Mouse (Mus musculus) neural tube, embryonic 13.5 days (tissue): ENCODE measurements around the gene Tgfb3. TPM values are rescaled to one million over a fixed set of nuclear protein-coding genes. Genes with fewer than 3 reads are reported as not detected.

ENCODE experiments used
- ATAC-seq: fragments of 200-750 bp; cut with Nextera tagmentation; 2 replicates; pipeline ENCODE4 v1.8.0; 2017; ENCODE audit warnings: low read depth, mild to moderate bottlenecking, moderate TSS enrichment, moderate library complexity
- H3K27ac ChIP-seq: fragments of 300-500 bp; sonication (generic); replicated peaks from 2 replicates; pipeline ENCODE4 v1.5.1; 2015; ENCODE audit warnings: moderate library complexity, mild to moderate bottlenecking, inconsistent platforms
- H3K27me3 ChIP-seq: fragments of 300-500 bp; sonication (generic); 2 replicates; pipeline ENCODE4 v1.6.1; 2015; ENCODE audit warnings: mild to moderate bottlenecking, inconsistent platforms
- H3K36me3 ChIP-seq: fragments of 300-500 bp; sonication (generic); 2 replicates; pipeline ENCODE4 v1.6.1; 2015; ENCODE audit warnings: mild to moderate bottlenecking, inconsistent platforms
- H3K4me1 ChIP-seq: fragments of 300-500 bp; sonication (generic); replicated peaks from 2 replicates; pipeline ENCODE4 v1.6.1; 2015; ENCODE audit warnings: inconsistent platforms
- H3K4me2 ChIP-seq: fragments of 300-500 bp; sonication (generic); 2 replicates; pipeline ENCODE4 v1.6.1; 2015; ENCODE audit warnings: inconsistent platforms, mild to moderate bottlenecking, moderate library complexity
- H3K4me3 ChIP-seq: fragments of 300-500 bp; sonication (generic); 2 replicates; pipeline ENCODE4 v1.5.1; 2015; ENCODE audit warnings: mild to moderate bottlenecking, inconsistent platforms
- H3K9ac ChIP-seq: fragments of 300-500 bp; sonication (generic); 2 replicates; pipeline ENCODE4 v1.6.1; 2015; ENCODE audit warnings: moderate library complexity, mild to moderate bottlenecking, inconsistent platforms
- H3K9me3 ChIP-seq: fragments of 300-500 bp; sonication (generic); 2 replicates; pipeline ENCODE4 v1.6.1; 2016; ENCODE audit warnings: inconsistent platforms
- WGBS: fragments of 180-500 bp; shearing (Covaris S2); methylation state at CpG from one replicate; pipeline ENCODE4 v1.1.7; 2015; 5-methylcytosine and 5-hydroxymethylcytosine counted together
- polyA plus RNA-seq: library from polyadenylated mRNA; unstranded; fragments of >200 nt; fragmentation: Nextera tagmentation; extraction: Ambion mirVana; gene quantifications from 2 replicates; pipeline ENCODE4 v1.2.1, GENCODE M21; 2015

Gene Tgfb3
- polyA plus RNA-seq, 1 experiment from 2014 or later: 8.1 TPM

GRCm38 (mm10) chr12:86024426-86024825, 54.4 kb downstream of the Tgfb3 start:
- Histone ChIP-seq H3K9ac (no peak overlapping the region), H3K9me3 (no peaks in the 10 kb centered on the region), H3K27ac (no peak overlapping the region), H3K36me3 (no peaks in the 10 kb centered on the region), H3K4me1 (peaks cover 35% of the 10 kb centered on the region), H3K4me3 (no peak overlapping the region), H3K27me3 (no peaks in the 10 kb centered on the region), H3K4me2 (no peak overlapping the region)
- WGBS: 54% methylated on average over 4 of the region's 4 CpGs
- ATAC-seq: no peak

- Histone ChIP-seq H3K27me3 (no peaks in the 10 kb centered on the region), H3K27ac (no peak overlapping the region), H3K36me3 (no peaks in the 10 kb centered on the region), H3K4me1 (peaks cover 35% of the 10 kb centered on the region), H3K9ac (no peak overlapping the region), H3K4me3 (no peak overlapping the region), H3K4me2 (no peak overlapping the region), H3K9me3 (no peaks in the 10 kb centered on the region)
- ATAC-seq: no peak
- WGBS: 72% methylated on average over 4 of the region's 4 CpGs
These were observed 55.6 kb downstream of the Tgfb3 start for GRCm38 (mm10) chr12:86023081-86023871.

- Histone ChIP-seq H3K4me1 (peaks cover 34% of the 10 kb centered on the region), H3K9ac (no peak overlapping the region), H3K27me3 (no peaks in the 10 kb centered on the region), H3K9me3 (no peaks in the 10 kb centered on the region), H3K4me2 (no peak overlapping the region), H3K27ac (no peak overlapping the region), H3K36me3 (no peaks in the 10 kb centered on the region), H3K4me3 (no peak overlapping the region)
- 61% methylated on average over 9 of the region's 9 CpGs for WGBS
- ATAC-seq: no peak
These were observed 56.4 kb downstream of the Tgfb3 start for GRCm38 (mm10) chr12:86022282-86022984.

- ATAC-seq: no peak
- Histone ChIP-seq H3K9me3 (no peaks in the 10 kb centered on the region), H3K4me2 (no peak overlapping the region), H3K4me1 (peaks cover 26% of the 10 kb centered on the region), H3K36me3 (no peaks in the 10 kb centered on the region), H3K4me3 (no peak overlapping the region), H3K27me3 (no peaks in the 10 kb centered on the region), H3K9ac (no peak overlapping the region), H3K27ac (no peak overlapping the region)
- 78% methylated on average over 6 of the region's 6 CpGs for WGBS
These were observed 57.3 kb downstream of the Tgfb3 start for GRCm38 (mm10) chr12:86021583-86021982.

- H3K4me1 ChIP-seq: peaks cover 5% of the 10 kb centered on the region; the same call in 1 of the 2 replicates
- H3K27ac ChIP-seq: no peak overlapping the region
- H3K36me3 ChIP-seq: no peaks in the 10 kb centered on the region
- no peak overlapping the region for H3K4me2 ChIP-seq
- H3K9ac ChIP-seq: no peak overlapping the region
- no peaks in the 10 kb centered on the region for H3K9me3 ChIP-seq
- 81% methylated on average over 5 of the region's 5 CpGs for WGBS
- no peaks in the 10 kb centered on the region for H3K27me3 ChIP-seq
- ATAC-seq: no peak
- no peak overlapping the region for H3K4me3 ChIP-seq
These were observed 61.5 kb downstream of the Tgfb3 start for GRCm38 (mm10) chr12:86017360-86017759.

- Histone ChIP-seq H3K4me3 (no peak overlapping the region), H3K9me3 (no peaks in the 10 kb centered on the region), H3K27ac (no peak overlapping the region), H3K4me2 (no peak overlapping the region), H3K27me3 (no peaks in the 10 kb centered on the region), H3K9ac (no peak overlapping the region), H3K36me3 (no peaks in the 10 kb centered on the region), H3K4me1 (no peaks in the 10 kb centered on the region)
- no peak for ATAC-seq
- WGBS: 81% methylated on average over 2 of the region's 2 CpGs
These were observed 63.7 kb downstream of the Tgfb3 start for GRCm38 (mm10) chr12:86015114-86015513.

GRCm38 (mm10) chr12:86014621-86015020, 64.2 kb downstream of the Tgfb3 start:
- 89% methylated on average over 3 of the region's 3 CpGs for WGBS
- Histone ChIP-seq H3K4me3 (no peak overlapping the region), H3K4me2 (no peak overlapping the region), H3K27me3 (no peaks in the 10 kb centered on the region), H3K27ac (no peak overlapping the region), H3K9ac (no peak overlapping the region), H3K9me3 (no peaks in the 10 kb centered on the region), H3K4me1 (no peaks in the 10 kb centered on the region), H3K36me3 (no peaks in the 10 kb centered on the region)
- no peak for ATAC-seq

GRCm38 (mm10) chr12:86014174-86014573, 64.7 kb downstream of the Tgfb3 start:
- WGBS: 91% methylated on average over 2 of the region's 2 CpGs
- Histone ChIP-seq H3K9me3 (no peaks in the 10 kb centered on the region), H3K4me1 (no peaks in the 10 kb centered on the region), H3K27me3 (no peaks in the 10 kb centered on the region), H3K4me3 (no peak overlapping the region), H3K9ac (no peak overlapping the region), H3K4me2 (no peak overlapping the region), H3K36me3 (no peaks in the 10 kb centered on the region), H3K27ac (no peak overlapping the region)
- no peak for ATAC-seq

- Histone ChIP-seq H3K36me3 (no peaks in the 10 kb centered on the region), H3K27me3 (no peaks in the 10 kb centered on the region), H3K9me3 (no peaks in the 10 kb centered on the region), H3K4me1 (peaks cover 9% of the 10 kb centered on the region; the same call in 1 of the 2 replicates), H3K9ac (no peak overlapping the region), H3K4me3 (no peak overlapping the region), H3K4me2 (no peak overlapping the region), H3K27ac (no peak overlapping the region)
- no peak for ATAC-seq
- 91% methylated on average over 2 of the region's 2 CpGs for WGBS
These were observed 66.6 kb downstream of the Tgfb3 start for GRCm38 (mm10) chr12:86012195-86012594.

- Histone ChIP-seq H3K4me2 (no peak overlapping the region), H3K27me3 (no peaks in the 10 kb centered on the region), H3K4me3 (no peak overlapping the region), H3K4me1 (peaks cover 9% of the 10 kb centered on the region; the same call in 1 of the 2 replicates), H3K9ac (no peak overlapping the region), H3K36me3 (no peaks in the 10 kb centered on the region), H3K27ac (no peak overlapping the region), H3K9me3 (no peaks in the 10 kb centered on the region)
- WGBS: 89% methylated on average over 5 of the region's 5 CpGs
- ATAC-seq: no peak
These were observed 68.2 kb downstream of the Tgfb3 start for GRCm38 (mm10) chr12:86010656-86011055.

- no peak for ATAC-seq
These were observed 71.5 kb downstream of the Tgfb3 start for GRCm38 (mm10) chr12:86007377-86007776.

More at GRCm38 (mm10) chr12:86007377-86007776, 71.5 kb downstream of the Tgfb3 start:
- no peak overlapping the region for H3K4me3 ChIP-seq
- no peaks in the 10 kb centered on the region for H3K36me3 ChIP-seq
- H3K9ac ChIP-seq: no peak overlapping the region
- H3K4me1 ChIP-seq: peaks cover 9% of the 10 kb centered on the region; the same call in 1 of the 2 replicates
- no peaks in the 10 kb centered on the region for H3K27me3 ChIP-seq
- H3K27ac ChIP-seq: no peak overlapping the region
- H3K4me2 ChIP-seq: no peak overlapping the region
- 78% methylated on average over 3 of the region's 3 CpGs for WGBS
- no peaks in the 10 kb centered on the region for H3K9me3 ChIP-seq
